Comparison of ENCODE assay signal across 8 mouse cellular contexts in the genomic region with DNA sequence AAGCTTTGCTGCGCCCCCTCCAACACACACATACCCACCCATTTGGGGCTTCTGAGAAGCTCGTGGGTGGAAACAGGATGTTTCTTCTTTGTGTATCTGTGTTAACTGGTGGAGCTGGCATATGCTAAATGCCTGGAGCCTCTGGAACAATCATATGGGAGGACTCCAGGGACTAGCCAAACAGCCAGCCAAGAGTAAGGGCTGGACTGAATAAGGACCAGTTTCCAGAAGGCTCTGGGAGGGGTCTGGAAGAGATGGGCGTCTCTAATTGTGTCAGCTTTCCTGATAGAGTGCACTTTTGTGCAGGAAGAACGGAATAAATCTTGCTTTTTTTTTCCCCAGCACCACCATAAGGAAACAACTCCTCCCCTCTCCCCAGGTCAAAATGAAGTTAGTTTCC. TPM values are rescaled to one million over a fixed set of nuclear protein-coding genes. Genes with fewer than 3 reads are reported as not detected.
DNase-seq lines count a peak whose midpoint lies in the region; ATAC-seq and TF ChIP-seq lines count a peak whose summit lies in the region.

No protein-coding gene starts in this region.

- no peak for DNase-seq in kidney, postnatal 0 days (ENCODE audit: low spot score)
- no peak for DNase-seq in kidney, postnatal 25 days
- no peak for DNase-seq in limb, embryonic 10.5 days (ENCODE audit: low spot score)
- DNase-seq in spleen, postnatal 36 days (ENCODE audit: low spot score in 2 of 2) = no peak
- no peak for DNase-seq in adrenal gland, adult 8-10 months
- no peak for DNase-seq in embryo, embryonic 10 days (ENCODE audit: low spot score)

- H3K36me3 ChIP-seq in kidney, postnatal 0 days (ENCODE audit: insufficient read depth, low read length) = no peaks in the 10 kb centered on the region
- no peaks in the 10 kb centered on the region for H3K36me3 ChIP-seq in embryonic facial prominence, embryonic 15.5 days
- H3K36me3 ChIP-seq in limb, embryonic 10.5 days = 0 out of 2 replicates have a peak, but pooled peaks cover 5% of the 10 kb centered on the region
- H3K36me3 ChIP-seq in neural tube, embryonic 12.5 days = no peaks in the 10 kb centered on the region

- ATAC-seq in kidney, postnatal 0 days (replicated peaks; ENCODE audit: low FRiP score, low read depth) = no peak
- ATAC-seq in embryonic facial prominence, embryonic 15.5 days (ENCODE audit: insufficient number of reproducible peaks, low FRiP score, low TSS enrichment, low read depth) = no peak; the same call in 1 of the 2 replicates
- peak; percentile 41; the same call in 1 of the 2 replicates for ATAC-seq in neural tube, embryonic 12.5 days (ENCODE audit: low FRiP score, low read depth)

- H3K9ac ChIP-seq in kidney, postnatal 0 days (ENCODE audit: low read depth, low read length) = no peak overlapping the region
- no peak overlapping the region for H3K9ac ChIP-seq in embryonic facial prominence, embryonic 15.5 days
- 0 out of 2 replicates have a peak overlapping the region, but pooled peaks have one; percentile 1 for H3K9ac ChIP-seq in neural tube, embryonic 12.5 days

- no peak for TF ChIP-seq CTCF in kidney, postnatal 0 days (IDR thresholded peaks at IDR 0.05; ENCODE audit: low read depth)

- no peaks in the 10 kb centered on the region for H3K9me3 ChIP-seq in kidney, postnatal 0 days (replicated peaks; ENCODE audit: low read length)
- no peaks in the 10 kb centered on the region for H3K9me3 ChIP-seq in embryonic facial prominence, embryonic 15.5 days (replicated peaks)
- H3K9me3 ChIP-seq in limb, embryonic 10.5 days (replicated peaks) = no peaks in the 10 kb centered on the region
- no peaks in the 10 kb centered on the region for H3K9me3 ChIP-seq in neural tube, embryonic 12.5 days

- H3K4me3 ChIP-seq in kidney, postnatal 0 days (replicated peaks; ENCODE audit: low read depth, low read length) = peak overlapping the region; percentile 29
- peak overlapping the region; percentile 42 for H3K4me3 ChIP-seq in embryonic facial prominence, embryonic 15.5 days (replicated peaks)
- H3K4me3 ChIP-seq in limb, embryonic 10.5 days = peak overlapping the region; percentile 49
- H3K4me3 ChIP-seq in neural tube, embryonic 12.5 days = peak overlapping the region; percentile 27

- peaks cover 7% of the 10 kb centered on the region; the same call in 1 of the 2 replicates for H3K4me1 ChIP-seq in kidney, postnatal 0 days (replicated peaks; ENCODE audit: insufficient read depth, low read length)
- peaks cover 32% of the 10 kb centered on the region for H3K4me1 ChIP-seq in embryonic facial prominence, embryonic 15.5 days
- peaks cover 75% of the 10 kb centered on the region for H3K4me1 ChIP-seq in limb, embryonic 10.5 days
- H3K4me1 ChIP-seq in neural tube, embryonic 12.5 days = peaks cover 45% of the 10 kb centered on the region

- H3K27ac ChIP-seq in kidney, postnatal 0 days = no peak overlapping the region
- no peak overlapping the region for H3K27ac ChIP-seq in embryonic facial prominence, embryonic 15.5 days (replicated peaks)
- 0 out of 2 replicates have a peak overlapping the region, but pooled peaks have one; percentile 11 for H3K27ac ChIP-seq in limb, embryonic 10.5 days
- H3K27ac ChIP-seq in neural tube, embryonic 12.5 days = no peak overlapping the region

- WGBS in kidney, postnatal 0 days = 25% methylated on average over 4 of the region's 4 CpGs
- 26% methylated on average over 4 of the region's 4 CpGs for WGBS in embryonic facial prominence, embryonic 15.5 days
- WGBS in limb, embryonic 10.5 days = 46% methylated on average over 4 of the region's 4 CpGs
- 27% methylated on average over 4 of the region's 4 CpGs for WGBS in neural tube, embryonic 12.5 days

- 0 out of 2 replicates have a peak, but pooled peaks cover 4% of the 10 kb centered on the region for H3K27me3 ChIP-seq in kidney, postnatal 0 days (ENCODE audit: insufficient read depth, low read length)
- no peaks in the 10 kb centered on the region for H3K27me3 ChIP-seq in embryonic facial prominence, embryonic 15.5 days
- H3K27me3 ChIP-seq in limb, embryonic 10.5 days (ENCODE audit: low read depth, poor library complexity, severe bottlenecking) = peaks cover 40% of the 10 kb centered on the region; the same call in 1 of the 2 replicates
- no peaks in the 10 kb centered on the region for H3K27me3 ChIP-seq in neural tube, embryonic 12.5 days (replicated peaks)

- H3K4me2 ChIP-seq in kidney, postnatal 0 days (ENCODE audit: low read length) = peak overlapping the region; percentile 61
- H3K4me2 ChIP-seq in embryonic facial prominence, embryonic 15.5 days (replicated peaks) = peak overlapping the region; percentile 84
- H3K4me2 ChIP-seq in neural tube, embryonic 12.5 days (replicated peaks) = peak overlapping the region; percentile 65

RNA-seq across cellular contexts. Expression of a gene that starts 8.2 kb away (rescaled TPM):
- 25.7 and 27.1 TPM in 2 replicates for polyA plus RNA-seq in kidney, postnatal 0 days (2015; fragmentation: Nextera tagmentation; extraction: Ambion mirVana)
- 11.6 and 13.1 TPM in 2 replicates for polyA plus RNA-seq in embryonic facial prominence, embryonic 15.5 days (2015; fragmentation: Nextera tagmentation; extraction: Ambion mirVana)
- polyA plus RNA-seq in limb, embryonic 10.5 days (2016; fragmentation: Nextera tagmentation; extraction: Ambion mirVana) = 17.8 and 22.1 TPM in 2 replicates
- polyA plus RNA-seq in neural tube, embryonic 12.5 days (2016; fragmentation: Nextera tagmentation; extraction: Ambion mirVana) = 10.2 and 11.9 TPM in 2 replicates
- total RNA-seq in adrenal gland, adult 8-10 months (2022) = 1 to 10 TPM; 1.5 to 2.8 (median 2.2) TPM
